Mouse (Mus musculus) liver, postnatal 0 days (tissue): ENCODE measurements around the gene Opn3.

Source experiments
- CTCF ChIP-seq: sonication (generic); IDR thresholded peaks from 2 replicates; pipeline ENCODE4 v1.5.1; 2016; ENCODE audit warnings: antibody characterized with exemption, low read depth
- EP300 ChIP-seq: IDR thresholded peaks from 2 replicates; pipeline ENCODE4 v1.6.1; 2016; ENCODE audit warnings: antibody characterized with exemption, low read depth, mild to moderate bottlenecking

DNA sequence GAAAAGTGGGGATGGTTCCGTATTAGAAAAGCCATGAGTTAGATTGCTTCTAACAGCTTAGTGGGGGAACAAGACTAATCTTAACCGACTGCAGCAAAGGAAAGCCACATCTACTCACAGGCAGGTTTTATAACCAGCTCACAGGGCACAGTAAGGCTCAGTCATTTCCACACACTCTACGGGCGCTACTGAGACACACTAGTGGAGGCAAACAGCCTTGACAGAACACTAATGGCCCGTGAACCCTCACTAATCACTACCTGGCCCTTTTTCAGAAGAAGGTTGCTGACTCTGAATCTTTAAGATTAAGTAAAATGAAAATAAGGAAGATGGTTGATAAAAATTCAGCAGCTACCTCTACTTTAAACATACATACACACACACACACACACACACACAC is 15.0 kb upstream of the Opn3 start:
- TF ChIP-seq CTCF (no peak), EP300 (no peak)
